Mouse (Mus musculus): ENCODE data around the gene Slc9c1. TPM values are rescaled to one million over a fixed set of nuclear protein-coding genes. Genes with fewer than 3 reads are reported as not detected.

Slc9c1 gene
- polyA plus RNA-seq (2012; ENCODE audit: low replicate concordance) = not detected in 2 replicates

GRCm38 (mm10) chr16:45535009-45535408 is at the start of gene Slc9c1:
TSS of gene Slc9c1 (plus strand) at chr16:45535309.

GRCm38 (mm10) chr16:45492927-45493326 is 42.2 kb upstream of the Slc9c1 start, which contains the start of gene Gm609:
TSS of gene Gm609 (minus strand) at chr16:45492969.

GRCm38 (mm10) chr16:45531950-45532349 is 3.2 kb upstream of the Slc9c1 start, which contains the start of gene Gm17783:
TSS of gene Gm17783 (minus strand) at chr16:45532050.

GRCm38 (mm10) chr16:45610267-45610666 is 75.2 kb downstream of the Slc9c1 start, which contains the start of gene Gcsam:
TSS of gene Gcsam (plus strand) at chr16:45610380.

GRCm38 (mm10) chr16:45653934-45654332 is 118.8 kb downstream of the Slc9c1 start, which contains the start of gene BC016579:
TSS of gene BC016579 (minus strand) at chr16:45654068.

Other genes with a start within 250 kb of the Slc9c1 start
- 4.8 and 22.2 TPM in 2 replicates for gene Cd200, start 126.3 kb upstream of the Slc9c1 start, polyA plus RNA-seq (2012; ENCODE audit: low replicate concordance)
- gene Gm609, start 42.3 kb upstream of the Slc9c1 start, polyA plus RNA-seq (2012; ENCODE audit: low replicate concordance) = not detected in 2 replicates
- not detected in 2 replicates for gene Gm17783, start 3.3 kb upstream of the Slc9c1 start, polyA plus RNA-seq (2012; ENCODE audit: low replicate concordance)
- 0.24 and 0.66 TPM in 2 replicates for gene Gcsam, start 75.1 kb downstream of the Slc9c1 start, polyA plus RNA-seq (2012; ENCODE audit: low replicate concordance)
- gene BC016579, start 118.8 kb downstream of the Slc9c1 start, polyA plus RNA-seq (2012; ENCODE audit: low replicate concordance) = not detected in 2 replicates
- gene Tmprss7, start 158.3 kb downstream of the Slc9c1 start, polyA plus RNA-seq (2012; ENCODE audit: low replicate concordance) = not detected in 2 replicates
- gene Tagln3, start 189.3 kb downstream of the Slc9c1 start, polyA plus RNA-seq (2012; ENCODE audit: low replicate concordance) = not detected in 2 replicates
- gene Abhd10, start 207.6 kb downstream of the Slc9c1 start, polyA plus RNA-seq (2012; ENCODE audit: low replicate concordance) = 3.3 and 3.5 TPM in 2 replicates